Mouse (Mus musculus): ENCODE data around the gene Gm10570. TPM values are rescaled to one million over a fixed set of nuclear protein-coding genes. Genes with fewer than 3 reads are reported as not detected.

Gene Gm10570
- total and polyA plus RNA-seq, 3 experiments, result not detected

GRCm38 (mm10) chr4:130270611-130271347 lies 37.7 kb downstream of the Gm10570 start:
- no peaks in the 10 kb centered on the region for H3K9me3 ChIP-seq (replicated peaks; ENCODE audit: low read length)
- dilution Hi-C loops (cut with MboI; ENCODE audit: extremely low pct_ligation_motif_present, extremely low pct_unique_long_range_greater_than_20kb, low sequenced_read_pairs), result no loop called here
- H3K36me3 ChIP-seq (replicated peaks in 1 of 2; ENCODE audit: control insufficient read depth in 1 of 2, insufficient read depth in 1 of 2, low read length in 1 of 2), result no peaks in the 10 kb centered on the region
- H3K4me3 ChIP-seq (replicated peaks in 1 of 3; ENCODE audit: low read depth in 2 of 3, low read length in 2 of 3, poor library complexity in 1 of 3), result no peak overlapping the region
- no peaks in the 10 kb centered on the region for H3K79me2 ChIP-seq (replicated peaks; ENCODE audit: control insufficient read depth, extremely low read depth, insufficient read depth, poor library complexity, severe bottlenecking)
- no peak overlapping the region for H3K4me2 ChIP-seq (ENCODE audit: insufficient read depth, low read depth, poor library complexity, severe bottlenecking)
- H3K27me3 ChIP-seq (replicated peaks), result peaks cover 85% of the 10 kb centered on the region
- H3K4me1 ChIP-seq (ENCODE audit: control insufficient read depth in 1 of 2, insufficient read depth in 2 of 2), result peaks cover 2 to 4% of the 10 kb centered on the region in 2 experiments; a peak in 3 of 4 replicates
- DNase-seq (ENCODE audit: extremely low read depth), result no peak
- H3K27ac ChIP-seq (ENCODE audit: insufficient read depth, low read depth), result no peak overlapping the region
- in situ Hi-C loops (cut with MboI; ENCODE audit: low pct_ligation_motif_present, low pct_unique_long_range_greater_than_20kb, low sequenced_read_pairs), result no loop called here
- no peak overlapping the region for H3K9ac ChIP-seq (ENCODE audit: insufficient read depth, low read depth)
- TF ChIP-seq EP300 (IDR thresholded peaks at IDR 0.05; ENCODE audit: low read length), result no peak
- no peak for TF ChIP-seq ETS1 (conservative IDR thresholded peaks at IDR 0.05; ENCODE audit: low read depth, low read length)
- no peak for TF ChIP-seq GABPA (IDR thresholded peaks at IDR 0.05; ENCODE audit: insufficient replicate concordance, low read depth, low read length)
- no peak for TF ChIP-seq CTCF (conservative IDR thresholded peaks at IDR 0.05 in 1 of 2, IDR thresholded peaks at IDR 0.05 in 1 of 2; ENCODE audit: low read depth in 2 of 2, low read length in 2 of 2)
- no peak for TF ChIP-seq ZKSCAN1 (IDR thresholded peaks at IDR 0.05; ENCODE audit: borderline replicate concordance, low read depth, low read length)
- TF ChIP-seq E2F4 (IDR thresholded peaks at IDR 0.05; ENCODE audit: insufficient replicate concordance, low read depth, low read length), result no peak
- TF ChIP-seq TCF12 (IDR thresholded peaks at IDR 0.05; ENCODE audit: low read depth, low read length), result no peak
- TF ChIP-seq ZC3H11A (IDR thresholded peaks at IDR 0.05; ENCODE audit: low read depth, low read length), result no peak
- TF ChIP-seq USF2 (conservative IDR thresholded peaks at IDR 0.05; ENCODE audit: low read depth, low read length), result no peak
- TF ChIP-seq HCFC1 (IDR thresholded peaks at IDR 0.05; ENCODE audit: low read depth, low read length), result no peak
- TF ChIP-seq ZMIZ1 (IDR thresholded peaks at IDR 0.05; ENCODE audit: low read depth, low read length), result no peak
- no peak for TF ChIP-seq PAX5 (IDR thresholded peaks at IDR 0.05; ENCODE audit: low read length)
- TF ChIP-seq POLR2AphosphoS2 (IDR thresholded peaks at IDR 0.05; ENCODE audit: low read depth, low read length), result no peak
- TF ChIP-seq CHD1 (IDR thresholded peaks at IDR 0.05; ENCODE audit: low read depth, low read length), result no peak
- no peak for TF ChIP-seq SIN3A (IDR thresholded peaks at IDR 0.05; ENCODE audit: low read length)
- no peak for TF ChIP-seq JUN (IDR thresholded peaks at IDR 0.05; ENCODE audit: insufficient read depth, low read depth, low read length)
- no peak for TF ChIP-seq TBP (conservative IDR thresholded peaks at IDR 0.05; ENCODE audit: low read depth, low read length)
- no peak for TF ChIP-seq SMC3 (IDR thresholded peaks at IDR 0.05; ENCODE audit: low read depth, low read length)
- no peak for TF ChIP-seq MAZ (IDR thresholded peaks at IDR 0.05; ENCODE audit: low read depth, low read length)
- TF ChIP-seq ZNF384 (IDR thresholded peaks at IDR 0.05; ENCODE audit: low read depth, low read length), result no peak

- no peak for DNase-seq (ENCODE audit: extremely low read depth)
- Histone ChIP-seq H3K27ac (ENCODE audit: insufficient read depth, low read depth) (no peak overlapping the region), H3K79me2 (replicated peaks; ENCODE audit: control insufficient read depth, extremely low read depth, insufficient read depth, poor library complexity, severe bottlenecking) (no peaks in the 10 kb centered on the region), H3K9me3 (replicated peaks; ENCODE audit: low read length) (no peaks in the 10 kb centered on the region), H3K9ac (ENCODE audit: insufficient read depth, low read depth) (no peak overlapping the region), H3K4me2 (ENCODE audit: insufficient read depth, low read depth, poor library complexity, severe bottlenecking) (no peak overlapping the region), H3K4me1 (ENCODE audit: control insufficient read depth in 1 of 2, insufficient read depth in 2 of 2) (peaks cover 3 to 4% of the 10 kb centered on the region in 2 experiments), H3K4me3 (replicated peaks in 1 of 3; ENCODE audit: low read depth in 2 of 3, low read length in 2 of 3, poor library complexity in 1 of 3) (no peak overlapping the region), H3K36me3 (replicated peaks in 1 of 2; ENCODE audit: control insufficient read depth in 1 of 2, insufficient read depth in 1 of 2, low read length in 1 of 2) (no peaks in the 10 kb centered on the region), H3K27me3 (replicated peaks) (peaks cover 86% of the 10 kb centered on the region)
- dilution Hi-C loops (cut with MboI; ENCODE audit: extremely low pct_ligation_motif_present, extremely low pct_unique_long_range_greater_than_20kb, low sequenced_read_pairs) (no loop called here), in situ Hi-C loops (cut with MboI; ENCODE audit: low pct_ligation_motif_present, low pct_unique_long_range_greater_than_20kb, low sequenced_read_pairs) (no loop called here)
- TF ChIP-seq TCF12 (IDR thresholded peaks at IDR 0.05; ENCODE audit: low read depth, low read length) (no peak), MXI1 (IDR thresholded peaks at IDR 0.05; ENCODE audit: low read depth, low read length) (no peak), MAZ (IDR thresholded peaks at IDR 0.05; ENCODE audit: low read depth, low read length) (no peak), SIN3A (IDR thresholded peaks at IDR 0.05; ENCODE audit: low read length) (no peak), HCFC1 (IDR thresholded peaks at IDR 0.05; ENCODE audit: low read depth, low read length) (no peak), MAFK (IDR thresholded peaks at IDR 0.05; ENCODE audit: insufficient replicate concordance, low read length) (no peak), BHLHE40 (IDR thresholded peaks at IDR 0.05; ENCODE audit: low read depth, low read length) (no peak), ZC3H11A (IDR thresholded peaks at IDR 0.05; ENCODE audit: low read depth, low read length) (no peak), GABPA (IDR thresholded peaks at IDR 0.05; ENCODE audit: insufficient replicate concordance, low read depth, low read length) (no peak), USF2 (conservative IDR thresholded peaks at IDR 0.05; ENCODE audit: low read depth, low read length) (no peak), RAD21 (IDR thresholded peaks at IDR 0.05; ENCODE audit: low read depth, low read length) (no peak), RCOR1 (conservative IDR thresholded peaks at IDR 0.05; ENCODE audit: low read depth, low read length) (no peak), MEF2A (IDR thresholded peaks at IDR 0.05; ENCODE audit: borderline replicate concordance, low read depth, low read length) (no peak), NELFE (IDR thresholded peaks at IDR 0.05; ENCODE audit: low read depth, low read length) (no peak)
These were observed 38.4 kb downstream of the Gm10570 start for GRCm38 (mm10) chr4:130270089-130270488.
